Mouse (Mus musculus) hindbrain, embryonic 10.5 days (tissue): Measurements from ENCODE around the gene Kif5c. TPM values are rescaled to one million over a fixed set of nuclear protein-coding genes. Genes with fewer than 3 reads are reported as not detected.
A peak's percentile ranks its signal among the peaks of the same experiment; 100 is the strongest.

ENCODE experiments used
- DNase-seq: peaks from one replicate; pipeline ENCODE4 v3.0.0-alpha.2; 2017; ENCODE audit warnings: low spot score
- H3K27ac ChIP-seq: fragments of 300-500 bp; sonication (generic); 2 replicates; pipeline ENCODE4 v1.5.1; 2016; ENCODE audit warnings: mild to moderate bottlenecking, moderate library complexity
- H3K27me3 ChIP-seq: fragments of 300-500 bp; sonication (generic); 2 replicates; pipeline ENCODE4 v1.6.1; 2016; ENCODE audit warnings: mild to moderate bottlenecking; ENCODE audit not compliant: poor library complexity, insufficient read depth, severe bottlenecking
- H3K36me3 ChIP-seq: fragments of 300-500 bp; sonication (generic); 2 replicates; pipeline ENCODE4 v1.6.1; 2016; ENCODE audit warnings: mild to moderate bottlenecking, moderate library complexity
- H3K4me1 ChIP-seq: fragments of 300-500 bp; sonication (generic); replicated peaks from 2 replicates; pipeline ENCODE4 v1.6.1; 2016; ENCODE audit warnings: mild to moderate bottlenecking
- H3K4me3 ChIP-seq: fragments of 300-500 bp; sonication (generic); 2 replicates; pipeline ENCODE4 v1.5.1; 2016; ENCODE audit warnings: mild to moderate bottlenecking, moderate library complexity
- H3K9me3 ChIP-seq: fragments of 300-500 bp; sonication (generic); 2 replicates; pipeline ENCODE4 v1.6.1; 2016; ENCODE audit warnings: mild to moderate bottlenecking, moderate library complexity
- WGBS: fragments of 180-500 bp; shearing (Covaris S2); methylation state at CpG from one replicate; pipeline ENCODE4 v1.1.7; 2016; 5-methylcytosine and 5-hydroxymethylcytosine counted together
- polyA plus RNA-seq: library from polyadenylated mRNA; unstranded; fragments of >200 nt; fragmentation: Nextera tagmentation; extraction: Ambion mirVana; gene quantifications from 2 replicates; pipeline ENCODE4 v1.2.1, GENCODE M21; 2016

The Kif5c gene
- polyA plus RNA-seq, 1 experiment from 2014 or later = 67.6 TPM

- no peak for DNase-seq
- Histone ChIP-seq H3K27me3 (no peaks in the 10 kb centered on the region), H3K9me3 (no peaks in the 10 kb centered on the region), H3K27ac (no peak overlapping the region), H3K4me1 (peaks cover 68% of the 10 kb centered on the region), H3K4me3 (no peak overlapping the region), H3K36me3 (peaks cover 31% of the 10 kb centered on the region)
- WGBS = 62% methylated on average over 12 of the region's 12 CpGs
Measured at GRCm38 (mm10) chr2:49629181-49629580, 10.1 kb downstream of the Kif5c start.

DNA sequence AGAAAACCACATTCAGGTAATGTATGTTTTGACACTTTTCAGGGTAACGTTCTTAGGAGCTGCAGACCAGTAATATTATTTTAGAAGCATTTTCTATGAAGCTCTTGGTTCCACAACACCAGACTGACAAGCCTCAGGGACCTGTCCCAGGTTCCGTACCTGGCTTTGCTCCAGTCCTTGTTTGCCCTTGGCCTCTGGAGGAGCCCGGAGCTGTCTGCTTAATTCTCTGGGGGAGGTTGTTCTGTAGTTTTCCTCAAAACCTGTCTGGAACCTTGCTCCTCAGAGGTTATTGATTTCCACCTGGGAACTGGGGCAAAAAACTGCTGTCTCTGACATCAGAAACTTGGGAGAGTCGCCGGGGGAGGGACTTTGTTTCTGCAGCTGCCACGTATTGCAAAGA, 11.5 kb downstream of the Kif5c start:
- peaks cover 20% of the 10 kb centered on the region for H3K36me3 ChIP-seq
- DNase-seq = no peak
- H3K9me3 ChIP-seq = no peaks in the 10 kb centered on the region
- no peaks in the 10 kb centered on the region for H3K27me3 ChIP-seq
- no peak overlapping the region for H3K27ac ChIP-seq
- H3K4me1 ChIP-seq = peaks cover 77% of the 10 kb centered on the region
- H3K4me3 ChIP-seq = no peak overlapping the region
- WGBS = 92% methylated on average over 6 of the region's 6 CpGs

DNA sequence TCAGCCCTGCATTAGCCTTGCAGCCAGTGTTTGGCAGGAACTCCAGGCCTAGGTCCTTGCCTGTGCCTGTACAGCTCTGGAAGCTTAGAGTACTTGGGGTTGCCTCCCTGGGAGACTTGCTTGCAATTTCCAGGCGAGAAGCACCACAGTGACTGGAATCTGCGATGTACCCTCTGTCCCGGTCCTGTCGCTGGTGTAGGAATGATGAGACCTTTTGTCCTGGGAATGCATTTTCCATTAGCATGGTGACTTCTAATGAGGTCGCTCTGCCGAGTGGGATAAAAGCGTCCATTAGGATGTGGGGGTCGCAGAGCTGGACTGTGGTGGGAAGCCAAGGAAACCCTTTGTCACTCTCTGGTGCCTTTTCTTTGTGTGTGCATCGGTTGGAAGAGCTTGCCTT, 14.1 kb downstream of the Kif5c start:
- H3K4me3 ChIP-seq = peak overlapping the region; percentile 24
- 33% methylated on average over 9 of the region's 9 CpGs for WGBS
- DNase-seq = peak; percentile 67

DNA sequence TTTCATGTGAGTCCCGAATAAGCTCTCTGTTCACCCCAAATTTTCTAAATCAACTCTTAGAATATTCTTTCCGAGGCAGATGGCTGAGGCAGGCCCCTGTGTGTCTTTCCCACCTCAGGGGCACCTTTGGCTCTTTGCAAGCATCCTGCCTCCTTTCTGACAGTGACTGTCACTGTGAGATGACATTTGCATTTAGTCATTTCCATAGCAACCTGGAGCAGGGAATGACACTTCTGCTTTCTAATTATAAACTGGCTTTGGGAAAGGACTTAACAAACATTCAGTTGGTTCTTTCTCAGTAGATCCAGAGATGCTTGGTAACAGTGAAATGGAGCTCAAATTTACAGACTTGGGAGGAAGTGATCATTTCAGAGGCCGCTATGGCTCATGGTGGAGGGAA, 23.7 kb downstream of the Kif5c start:
- no peak for DNase-seq
- Histone ChIP-seq H3K4me1 (peaks cover 22% of the 10 kb centered on the region; the same call in 1 of the 2 replicates), H3K27me3 (no peaks in the 10 kb centered on the region), H3K4me3 (no peak overlapping the region), H3K36me3 (peaks cover 31% of the 10 kb centered on the region), H3K9me3 (peaks cover 8% of the 10 kb centered on the region; the same call in 1 of the 2 replicates), H3K27ac (no peak overlapping the region)
- WGBS = 82% methylated on average over 3 of the region's 3 CpGs

More for the DNA sequence above, 14.1 kb downstream of the Kif5c start:
- Histone ChIP-seq H3K4me1 (peaks cover 63% of the 10 kb centered on the region), H3K27ac (peak overlapping the region; percentile 91), H3K9me3 (no peaks in the 10 kb centered on the region), H3K27me3 (no peaks in the 10 kb centered on the region), H3K36me3 (peaks cover 12% of the 10 kb centered on the region)

DNA sequence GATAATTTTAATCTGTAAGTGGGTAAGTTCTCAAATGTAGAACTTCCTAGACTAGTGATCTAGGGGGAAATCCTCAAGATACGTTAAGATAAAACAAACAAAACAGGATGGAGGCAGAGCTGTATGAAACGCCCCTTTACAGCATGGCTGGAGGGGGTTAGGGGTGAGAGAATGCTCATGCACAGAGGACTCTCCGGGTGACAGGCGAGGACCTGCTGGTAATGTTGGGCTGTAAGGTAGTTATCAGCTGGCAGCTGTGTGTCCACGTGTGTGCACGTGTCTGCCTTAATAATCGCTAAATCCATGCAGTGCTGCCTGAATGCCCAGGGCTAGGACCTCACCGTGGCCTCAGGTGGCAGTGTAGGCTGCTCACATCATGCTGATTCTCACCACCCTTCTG, 24.7 kb downstream of the Kif5c start:
- no peak overlapping the region for H3K27ac ChIP-seq
- H3K9me3 ChIP-seq = peaks cover 8% of the 10 kb centered on the region; the same call in 1 of the 2 replicates
- H3K36me3 ChIP-seq = peaks cover 31% of the 10 kb centered on the region
- WGBS = 89% methylated on average over 8 of the region's 8 CpGs
- no peaks in the 10 kb centered on the region for H3K27me3 ChIP-seq
- peaks cover 26% of the 10 kb centered on the region for H3K4me1 ChIP-seq
- no peak overlapping the region for H3K4me3 ChIP-seq
- no peak for DNase-seq

DNA sequence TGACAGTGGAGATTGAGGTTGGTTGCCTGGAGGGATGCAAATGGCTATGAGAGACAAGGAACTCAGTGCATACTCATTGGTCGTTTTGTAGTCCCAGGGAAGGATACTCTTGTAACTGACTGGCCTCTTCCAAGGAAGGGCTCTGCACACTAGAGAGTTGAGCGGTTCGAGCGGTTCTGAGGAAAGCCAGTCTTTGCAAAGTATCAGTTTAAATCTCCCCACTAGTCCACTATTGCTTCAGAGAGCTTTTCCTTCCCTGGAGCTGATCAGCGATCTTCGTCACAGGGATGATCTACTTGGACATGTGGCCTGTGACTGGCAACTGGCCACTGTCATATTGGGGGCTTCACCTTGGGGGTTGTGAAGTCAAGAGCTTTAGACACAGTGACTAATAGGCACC, 28.5 kb downstream of the Kif5c start:
- Histone ChIP-seq H3K27me3 (no peaks in the 10 kb centered on the region), H3K27ac (peak overlapping the region; percentile 47; the same call in 1 of the 2 replicates), H3K9me3 (peaks cover 8% of the 10 kb centered on the region; the same call in 1 of the 2 replicates), H3K36me3 (peaks cover 36% of the 10 kb centered on the region), H3K4me3 (no peak overlapping the region), H3K4me1 (peaks cover 24% of the 10 kb centered on the region)
- WGBS = 86% methylated on average over 6 of the region's 6 CpGs
- DNase-seq = no peak

- peaks cover 19% of the 10 kb centered on the region for H3K4me1 ChIP-seq
- 87% methylated on average over 9 of the region's 9 CpGs for WGBS
- DNase-seq = no peak
Measured at GRCm38 (mm10) chr2:49648344-49648743, 29.2 kb downstream of the Kif5c start.

GRCm38 (mm10) chr2:49648806-49649205, 29.7 kb downstream of the Kif5c start:
- peaks cover 31% of the 10 kb centered on the region for H3K36me3 ChIP-seq
- DNase-seq = no peak
- peaks cover 6% of the 10 kb centered on the region; the same call in 1 of the 2 replicates for H3K9me3 ChIP-seq
- WGBS = 93% methylated on average over 6 of the region's 6 CpGs
- no peaks in the 10 kb centered on the region for H3K27me3 ChIP-seq
- H3K4me1 ChIP-seq = peaks cover 19% of the 10 kb centered on the region
- no peak overlapping the region for H3K4me3 ChIP-seq
- H3K27ac ChIP-seq = no peak overlapping the region

More at GRCm38 (mm10) chr2:49648344-49648743, 29.2 kb downstream of the Kif5c start:
- Histone ChIP-seq H3K36me3 (peaks cover 36% of the 10 kb centered on the region), H3K4me3 (no peak overlapping the region), H3K27ac (peak overlapping the region; percentile 47), H3K27me3 (no peaks in the 10 kb centered on the region), H3K9me3 (peaks cover 8% of the 10 kb centered on the region; the same call in 1 of the 2 replicates)

- no peaks in the 10 kb centered on the region for H3K27me3 ChIP-seq
- no peak overlapping the region for H3K27ac ChIP-seq
- peaks cover 27% of the 10 kb centered on the region for H3K36me3 ChIP-seq
- no peak overlapping the region for H3K4me3 ChIP-seq
- DNase-seq = no peak
- peaks cover 2% of the 10 kb centered on the region; the same call in 1 of the 2 replicates for H3K9me3 ChIP-seq
- WGBS = 84% methylated on average over 10 of the region's 10 CpGs
- peaks cover 19% of the 10 kb centered on the region for H3K4me1 ChIP-seq
Measured at GRCm38 (mm10) chr2:49649211-49649610, 30.1 kb downstream of the Kif5c start.

DNA sequence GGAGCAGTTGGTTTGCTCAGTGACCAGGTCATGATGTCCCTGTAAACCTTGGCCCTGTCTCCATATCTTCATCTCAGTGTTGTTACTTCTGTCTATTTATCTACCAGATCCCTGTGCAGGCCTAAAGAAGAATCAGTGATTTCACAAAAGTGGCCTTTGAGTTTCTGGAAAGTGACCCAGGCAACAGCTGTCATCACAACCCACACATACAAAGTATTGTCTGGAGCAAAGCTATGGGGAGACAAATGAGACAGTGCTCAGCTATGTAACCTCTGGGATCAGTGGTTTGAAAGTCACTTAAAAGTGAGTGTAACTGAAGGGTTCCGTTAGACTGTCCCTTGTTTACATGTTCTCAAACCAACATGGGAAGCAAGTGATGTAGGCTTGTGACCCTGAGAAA, 32.6 kb downstream of the Kif5c start:
- H3K9me3 ChIP-seq = no peaks in the 10 kb centered on the region
- H3K4me1 ChIP-seq = peaks cover 30% of the 10 kb centered on the region
- no peak overlapping the region for H3K4me3 ChIP-seq
- peaks cover 18% of the 10 kb centered on the region for H3K36me3 ChIP-seq
- no peaks in the 10 kb centered on the region for H3K27me3 ChIP-seq
- WGBS = 88% methylated on average over 1 of the region's 1 CpGs
- DNase-seq = no peak
- no peak overlapping the region for H3K27ac ChIP-seq

DNA sequence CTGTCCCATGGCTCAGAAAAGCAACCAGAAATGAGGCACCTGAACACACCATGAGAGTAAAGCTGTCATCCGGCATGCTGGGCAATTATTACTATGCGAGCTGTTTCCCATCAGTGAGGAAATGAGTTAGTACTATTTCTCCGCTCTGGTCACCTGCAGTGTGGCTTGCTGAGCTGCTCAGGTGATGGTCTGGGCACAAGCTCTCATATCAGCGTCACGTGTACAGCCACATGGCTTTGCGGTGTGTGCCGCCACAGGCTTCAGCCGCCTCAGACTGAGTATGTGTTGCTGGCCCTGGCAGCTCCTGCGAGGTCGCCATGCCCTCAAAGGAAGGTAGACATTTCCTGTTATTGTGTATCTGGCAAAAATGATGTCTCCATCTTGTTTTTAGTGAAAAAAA, 35.5 kb downstream of the Kif5c start:
- Histone ChIP-seq H3K4me1 (peaks cover 18% of the 10 kb centered on the region), H3K27ac (no peak overlapping the region), H3K36me3 (peaks cover 23% of the 10 kb centered on the region), H3K4me3 (no peak overlapping the region), H3K27me3 (no peaks in the 10 kb centered on the region), H3K9me3 (no peaks in the 10 kb centered on the region)
- 91% methylated on average over 10 of the region's 10 CpGs for WGBS
- no peak for DNase-seq

DNA sequence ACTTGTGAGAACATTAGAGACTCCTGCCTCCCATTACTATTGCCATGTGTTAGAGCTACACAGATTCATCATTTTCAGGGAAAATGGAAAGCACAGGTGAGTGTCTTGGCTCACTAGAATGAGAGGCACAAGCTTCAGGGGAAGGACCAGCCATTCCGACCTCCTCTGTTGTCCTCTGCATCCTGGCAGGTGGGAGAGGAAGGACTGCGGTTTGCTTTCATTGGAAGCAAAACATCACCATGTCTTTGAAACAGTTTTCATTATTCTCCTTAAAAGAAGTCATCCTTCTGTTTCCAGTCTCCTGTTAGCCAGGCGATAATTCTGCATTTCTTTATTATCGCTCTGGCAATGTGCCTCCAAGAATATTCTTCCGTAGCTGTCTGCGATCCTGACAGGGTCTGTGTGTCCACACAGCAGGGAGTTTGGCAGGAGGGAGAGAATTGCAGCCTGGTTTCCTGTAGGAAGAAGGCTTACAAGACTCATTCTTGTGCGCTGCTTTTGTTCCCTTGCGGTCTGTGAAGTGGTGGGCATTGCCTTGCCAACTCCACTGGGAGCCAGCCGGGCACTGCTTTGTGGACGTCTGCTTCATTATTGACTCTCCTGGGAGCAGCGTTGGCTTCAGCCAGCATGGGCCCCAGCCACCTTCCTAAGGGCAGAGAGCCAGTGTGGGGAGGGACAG, 36.2 kb downstream of the Kif5c start:
- peaks cover 26% of the 10 kb centered on the region for H3K4me1 ChIP-seq
- 0 out of 2 replicates have a peak overlapping the region, but pooled peaks have one; percentile 2 for H3K27ac ChIP-seq
- H3K27me3 ChIP-seq = no peaks in the 10 kb centered on the region
- H3K36me3 ChIP-seq = peaks cover 23% of the 10 kb centered on the region
- no peak overlapping the region for H3K4me3 ChIP-seq
- no peak for DNase-seq
- H3K9me3 ChIP-seq = no peaks in the 10 kb centered on the region
- WGBS = 56% methylated on average over 11 of the region's 11 CpGs

GRCm38 (mm10) chr2:49655874-49656195, 36.7 kb downstream of the Kif5c start:
- Histone ChIP-seq H3K27me3 (no peaks in the 10 kb centered on the region), H3K36me3 (peaks cover 23% of the 10 kb centered on the region), H3K27ac (0 out of 2 replicates have a peak overlapping the region, but pooled peaks have one; percentile 2), H3K4me1 (peaks cover 28% of the 10 kb centered on the region), H3K4me3 (no peak overlapping the region), H3K9me3 (no peaks in the 10 kb centered on the region)
- 83% methylated on average over 3 of the region's 3 CpGs for WGBS
- DNase-seq = no peak
